Mouse (Mus musculus) liver, adult 2 months (tissue): ENCODE data around the gene Ambra1. TPM values are rescaled to one million over a fixed set of nuclear protein-coding genes. Genes with fewer than 3 reads are reported as not detected.
A peak's percentile ranks its signal among the peaks of the same experiment; 100 is the strongest.

Experiments
- DNase-seq: peaks from one replicate; pipeline ENCODE4 v3.0.0-alpha.2; 2011; ENCODE audit warnings: low read depth, low spot score; ENCODE audit errors: extremely low read depth
- H3K27ac ChIP-seq: fragments of 200-500 bp; replicated peaks from 2 replicates; pipeline ENCODE4 v1.5.1; 2012; ENCODE audit warnings: low read depth, mild to moderate bottlenecking, control low read depth, inconsistent platforms, low read length; ENCODE audit not compliant: insufficient read depth
- H3K27me3 ChIP-seq: fragments of 200-500 bp; 2 replicates; pipeline ENCODE4 v1.6.1; 2012; ENCODE audit warnings: mild to moderate bottlenecking, moderate library complexity, low read length, inconsistent platforms; ENCODE audit not compliant: control insufficient read depth, insufficient read depth
- H3K36me3 ChIP-seq: fragments of 200-500 bp; 2 replicates; pipeline ENCODE4 v1.6.1; 2012; ENCODE audit warnings: low read length, inconsistent platforms; ENCODE audit not compliant: control insufficient read depth, insufficient read depth
- H3K4me1 ChIP-seq: fragments of 200-500 bp; 2 replicates; pipeline ENCODE4 v1.6.1; 2011; ENCODE audit warnings: low read length; ENCODE audit not compliant: control insufficient read depth, insufficient read depth
- H3K4me3 ChIP-seq: fragments of 200-500 bp; 2 replicates; pipeline ENCODE4 v1.5.1; 2011; ENCODE audit warnings: low read depth, mild to moderate bottlenecking, control low read depth, low read length, moderate library complexity; ENCODE audit not compliant: insufficient read depth
- H3K79me2 ChIP-seq: fragments of 200-500 bp; 2 replicates; pipeline ENCODE4 v1.6.1; 2012; ENCODE audit warnings: inconsistent platforms, mild to moderate bottlenecking, low read length, moderate library complexity; ENCODE audit not compliant: control insufficient read depth, insufficient read depth
- H3K9ac ChIP-seq: fragments of 200-500 bp; 2 replicates; pipeline ENCODE4 v1.6.1; 2012; ENCODE audit warnings: low read depth, mild to moderate bottlenecking, control low read depth, inconsistent platforms, low read length
- CTCF ChIP-seq: fragments of 200-500 bp; IDR thresholded peaks from 2 replicates; pipeline ENCODE4 v1.5.1; 2011; ENCODE audit warnings: low read depth, low read length, control low read depth
- POLR2A ChIP-seq: fragments of 200-500 bp; IDR thresholded peaks from 2 replicates; pipeline ENCODE4 v1.6.1; 2011; ENCODE audit warnings: low read length, control low read depth; ENCODE audit not compliant: insufficient read depth; ENCODE audit errors: extremely low read depth
- WGBS: fragments of 180-500 bp; shearing (Covaris S2); methylation state at CpG from one replicate; pipeline ENCODE4 v1.1.7; 2018; 5-methylcytosine and 5-hydroxymethylcytosine counted together
- polyA plus RNA-seq: library from polyadenylated mRNA; depleted of rRNA; stranded (reverse); fragments of >200 nt; gene quantifications from 2 replicates; pipeline ENCODE4 v1.2.3, GENCODE M21; 2012
- total RNA-seq: library from RNA; depleted of rRNA; stranded (reverse); fragments of >200 nt; gene quantifications from 2 replicates; pipeline ENCODE4 v1.2.3, GENCODE M21; 2014

Gene Ambra1
- total and polyA plus RNA-seq, 2 experiments: 11.0 to 12.4 TPM

GRCm38 (mm10) chr2:91927826-91928533, 198.0 kb downstream of the Ambra1 start:
- WGBS: 50% methylated on average over 34 of the region's 34 CpGs
- Histone ChIP-seq H3K4me1 (peaks cover 9% of the 10 kb centered on the region), H3K9ac (no peak overlapping the region), H3K27ac (no peak overlapping the region), H3K27me3 (peaks cover 8% of the 10 kb centered on the region), H3K79me2 (no peaks in the 10 kb centered on the region), H3K36me3 (no peaks in the 10 kb centered on the region), H3K4me3 (no peak overlapping the region)
- DNase-seq: peak; percentile 26
- TF ChIP-seq POLR2A (no peak), CTCF (peak; percentile 64)

GRCm38 (mm10) chr2:91928534-91929350, 198.8 kb downstream of the Ambra1 start:
- Histone ChIP-seq H3K27me3 (peaks cover 2% of the 10 kb centered on the region), H3K79me2 (no peaks in the 10 kb centered on the region), H3K4me3 (no peak overlapping the region), H3K36me3 (no peaks in the 10 kb centered on the region), H3K27ac (no peak overlapping the region), H3K9ac (no peak overlapping the region), H3K4me1 (peaks cover 7% of the 10 kb centered on the region)
- TF ChIP-seq CTCF (no peak), POLR2A (no peak)
- 80% methylated on average over 23 of the region's 23 CpGs for WGBS
- no peak for DNase-seq

DNA sequence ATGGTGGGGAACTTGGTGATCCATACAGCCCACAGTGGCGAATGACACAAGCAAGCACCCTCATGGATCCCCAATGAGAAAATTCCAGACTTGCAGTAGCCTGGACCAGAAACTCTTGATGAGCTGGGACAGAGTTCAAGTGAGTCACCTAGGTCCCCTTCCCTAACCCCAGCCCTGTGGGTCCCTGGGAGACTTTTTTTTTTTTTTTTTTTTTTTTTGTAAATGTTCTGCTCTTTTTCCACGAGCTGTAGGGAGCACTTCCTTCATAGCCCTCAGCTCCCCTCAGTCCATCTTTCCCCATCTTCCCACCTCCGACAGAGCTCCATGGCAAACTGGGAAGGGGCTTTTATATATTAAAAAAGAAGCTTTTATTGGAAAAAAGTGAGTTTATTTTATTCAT, 199.5 kb downstream of the Ambra1 start:
- H3K27me3 ChIP-seq: no peaks in the 10 kb centered on the region
- H3K4me1 ChIP-seq: peaks cover 4% of the 10 kb centered on the region; the same call in 1 of the 2 replicates
- no peaks in the 10 kb centered on the region for H3K79me2 ChIP-seq
- H3K36me3 ChIP-seq: no peaks in the 10 kb centered on the region
- no peak for TF ChIP-seq CTCF
- no peak for TF ChIP-seq POLR2A
- no peak overlapping the region for H3K9ac ChIP-seq
- DNase-seq: no peak
- no peak overlapping the region for H3K27ac ChIP-seq
- no peak overlapping the region for H3K4me3 ChIP-seq
- 74% methylated on average over 3 of the region's 3 CpGs for WGBS

DNA sequence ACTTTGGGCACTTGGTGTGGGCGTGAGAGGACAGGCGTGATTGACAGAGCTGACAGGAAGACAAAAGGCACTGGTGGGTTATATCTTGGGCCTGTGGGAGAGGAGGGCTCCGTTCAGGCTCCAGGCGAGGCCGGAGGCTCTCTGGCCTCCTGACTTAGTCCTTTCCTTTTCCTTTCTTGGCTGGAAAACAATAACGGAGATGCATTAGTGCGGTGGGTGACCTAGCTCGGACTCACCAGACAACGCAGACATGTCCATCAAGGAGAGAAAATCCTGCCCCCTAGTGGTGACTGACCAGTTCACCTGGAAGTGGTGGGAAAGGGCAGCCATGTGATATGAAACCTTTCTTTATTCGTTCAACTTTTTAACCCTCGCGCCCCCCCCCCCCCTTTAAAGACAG, 200.0 kb downstream of the Ambra1 start:
- Histone ChIP-seq H3K9ac (no peak overlapping the region), H3K27ac (no peak overlapping the region), H3K79me2 (no peaks in the 10 kb centered on the region), H3K27me3 (no peaks in the 10 kb centered on the region), H3K4me1 (peaks cover 4% of the 10 kb centered on the region; the same call in 1 of the 2 replicates), H3K4me3 (no peak overlapping the region), H3K36me3 (no peaks in the 10 kb centered on the region)
- TF ChIP-seq CTCF: peak; percentile 75
- TF ChIP-seq POLR2A: no peak
- peak; percentile 57 for DNase-seq
- WGBS: 27% methylated on average over 12 of the region's 12 CpGs

GRCm38 (mm10) chr2:91930761-91931291, 200.9 kb downstream of the Ambra1 start:
- TF ChIP-seq POLR2A: no peak
- TF ChIP-seq CTCF: no peak
- Histone ChIP-seq H3K27ac (no peak overlapping the region), H3K4me1 (peaks cover 4% of the 10 kb centered on the region; the same call in 1 of the 2 replicates), H3K36me3 (no peaks in the 10 kb centered on the region), H3K27me3 (no peaks in the 10 kb centered on the region), H3K4me3 (no peak overlapping the region), H3K9ac (no peak overlapping the region), H3K79me2 (no peaks in the 10 kb centered on the region)
- no peak for DNase-seq
- 33% methylated on average over 23 of the region's 23 CpGs for WGBS
